Mouse (Mus musculus): ENCODE measurements around the gene Lypd4.

DNA sequence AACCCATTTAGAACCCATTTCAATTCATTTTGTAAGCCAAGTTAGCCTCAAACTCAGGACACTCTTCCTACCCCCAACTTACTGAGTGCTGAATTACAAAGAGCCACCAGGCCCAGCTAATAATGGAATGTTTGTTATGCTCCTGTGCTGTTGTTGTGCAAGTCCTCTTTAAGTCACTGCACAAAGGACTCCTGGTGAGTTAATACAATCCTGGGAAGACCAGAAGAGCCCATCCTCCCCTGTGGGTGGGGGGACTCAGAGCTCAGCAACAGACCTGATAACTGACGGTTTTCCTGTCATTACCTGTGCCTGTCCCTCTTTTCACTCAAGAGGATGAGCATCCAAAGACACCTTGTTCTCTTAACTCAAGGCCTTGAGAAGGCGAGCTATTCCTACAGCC lies 9.9 kb upstream of the Lypd4 start:
- no peak for TF ChIP-seq CTCF (IDR thresholded peaks at IDR 0.05)
- TF ChIP-seq EP300 (IDR thresholded peaks at IDR 0.05): no peak

Data from lung, postnatal 0 days (tissue).